Mouse (Mus musculus) forebrain, embryonic 16.5 days (tissue): ENCODE results near the gene Ppp1r3e. TPM values are rescaled to one million over a fixed set of nuclear protein-coding genes. Genes with fewer than 3 reads are reported as not detected.
A peak's percentile ranks its signal among the peaks of the same experiment; 100 is the strongest.

ENCODE experiments used
- ATAC-seq: fragments of 200-750 bp; cut with Nextera tagmentation; 2 replicates; pipeline ENCODE4 v1.8.0; 2017; ENCODE audit warnings: mild to moderate bottlenecking, moderate library complexity
- H3K27ac ChIP-seq: fragments of 300-500 bp; sonication (generic); 2 replicates; pipeline ENCODE4 v1.5.1; 2014; ENCODE audit warnings: low read length, control low read depth
- H3K27me3 ChIP-seq: fragments of 300-500 bp; sonication (generic); replicated peaks from 2 replicates; pipeline ENCODE4 v1.6.1; 2014; ENCODE audit warnings: low read length; ENCODE audit not compliant: control insufficient read depth, insufficient read depth
- H3K36me3 ChIP-seq: fragments of 300-500 bp; sonication (generic); 2 replicates; pipeline ENCODE4 v1.6.1; 2014; ENCODE audit not compliant: control insufficient read depth, insufficient read depth
- H3K4me1 ChIP-seq: fragments of 300-500 bp; sonication (generic); replicated peaks from 2 replicates; pipeline ENCODE4 v1.6.1; 2014; ENCODE audit warnings: low read length; ENCODE audit not compliant: control insufficient read depth, insufficient read depth
- H3K4me2 ChIP-seq: fragments of 300-500 bp; sonication (generic); 2 replicates; pipeline ENCODE4 v1.6.1; 2014; ENCODE audit warnings: mild to moderate bottlenecking, low read length, control low read depth
- H3K4me3 ChIP-seq: fragments of 300-500 bp; sonication (generic); replicated peaks from 2 replicates; pipeline ENCODE4 v1.5.1; 2014; ENCODE audit warnings: mild to moderate bottlenecking, low read length, control low read depth
- H3K9ac ChIP-seq: fragments of 300-500 bp; sonication (generic); replicated peaks from 2 replicates; pipeline ENCODE4 v1.6.1; 2014; ENCODE audit warnings: low read depth, low read length, control low read depth
- H3K9me3 ChIP-seq: fragments of 300-500 bp; sonication (generic); 2 replicates; pipeline ENCODE4 v1.6.1; 2016; ENCODE audit warnings: low read length; ENCODE audit not compliant: control insufficient read depth
- WGBS: fragments of 180-500 bp; shearing (Covaris S2); extraction: QIAGEN DNeasy Blood & Tissue Kit; methylation state at CpG from one replicate; pipeline ENCODE4 v1.1.7; 2014; 5-methylcytosine and 5-hydroxymethylcytosine counted together
- polyA plus RNA-seq: library from polyadenylated mRNA; unstranded; fragments of >200 nt; fragmentation: Nextera tagmentation; extraction: Ambion mirVana; gene quantifications from 2 replicates; pipeline ENCODE4 v1.2.1, GENCODE M21; 2015

The Ppp1r3e gene
- polyA plus RNA-seq, 1 experiment from 2014 or later = 2.6 TPM

DNA sequence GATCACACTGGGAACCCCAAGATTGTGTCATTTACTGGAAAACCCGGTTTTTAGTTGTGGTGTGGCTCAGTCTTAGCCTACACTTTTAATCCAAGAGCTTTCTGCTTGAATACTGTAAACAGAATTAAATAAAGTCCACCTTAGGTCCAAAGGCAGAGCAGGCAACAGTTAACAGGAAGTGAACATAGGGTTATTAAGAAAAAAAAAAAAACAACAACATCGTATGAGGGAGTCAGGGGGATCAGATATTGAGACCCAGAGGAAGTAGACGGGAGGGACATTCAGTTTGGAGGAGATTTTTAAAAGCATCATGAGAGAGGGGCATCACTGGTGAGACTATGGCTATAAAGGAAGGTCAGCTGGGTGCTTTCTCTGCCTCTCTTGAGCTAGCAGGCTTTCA is 11.1 kb downstream of the Ppp1r3e start:
- Histone ChIP-seq H3K27ac (no peak overlapping the region), H3K27me3 (no peaks in the 10 kb centered on the region), H3K9me3 (no peaks in the 10 kb centered on the region), H3K36me3 (no peaks in the 10 kb centered on the region), H3K9ac (no peak overlapping the region), H3K4me1 (peaks cover 8% of the 10 kb centered on the region), H3K4me3 (no peak overlapping the region), H3K4me2 (no peak overlapping the region)
- ATAC-seq = no peak
- WGBS = 55% methylated on average over 3 of the region's 3 CpGs

DNA sequence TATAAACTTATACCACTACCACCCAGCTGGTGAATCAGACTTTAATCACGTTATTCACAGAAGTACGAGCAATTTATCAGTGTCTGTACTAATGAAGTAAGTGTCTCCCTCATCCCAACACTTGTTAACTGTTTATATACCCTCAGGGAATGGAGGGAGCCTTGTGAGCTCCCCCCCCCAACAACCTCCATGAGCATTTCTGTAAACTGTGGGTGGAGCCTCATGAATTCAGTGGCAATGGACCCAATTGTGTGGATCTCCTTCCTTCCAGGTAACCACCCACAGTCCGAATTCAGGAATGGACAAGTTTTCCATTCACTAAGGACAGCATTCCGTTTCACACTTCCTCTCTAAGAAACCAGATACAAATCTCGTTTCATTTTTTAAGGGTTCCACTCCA is 11.7 kb downstream of the Ppp1r3e start:
- Histone ChIP-seq H3K4me2 (no peak overlapping the region), H3K27ac (no peak overlapping the region), H3K4me3 (no peak overlapping the region), H3K27me3 (no peaks in the 10 kb centered on the region), H3K9me3 (no peaks in the 10 kb centered on the region), H3K4me1 (peaks cover 8% of the 10 kb centered on the region), H3K36me3 (no peaks in the 10 kb centered on the region), H3K9ac (no peak overlapping the region)
- ATAC-seq = no peak
- WGBS = 79% methylated on average over 5 of the region's 5 CpGs

DNA sequence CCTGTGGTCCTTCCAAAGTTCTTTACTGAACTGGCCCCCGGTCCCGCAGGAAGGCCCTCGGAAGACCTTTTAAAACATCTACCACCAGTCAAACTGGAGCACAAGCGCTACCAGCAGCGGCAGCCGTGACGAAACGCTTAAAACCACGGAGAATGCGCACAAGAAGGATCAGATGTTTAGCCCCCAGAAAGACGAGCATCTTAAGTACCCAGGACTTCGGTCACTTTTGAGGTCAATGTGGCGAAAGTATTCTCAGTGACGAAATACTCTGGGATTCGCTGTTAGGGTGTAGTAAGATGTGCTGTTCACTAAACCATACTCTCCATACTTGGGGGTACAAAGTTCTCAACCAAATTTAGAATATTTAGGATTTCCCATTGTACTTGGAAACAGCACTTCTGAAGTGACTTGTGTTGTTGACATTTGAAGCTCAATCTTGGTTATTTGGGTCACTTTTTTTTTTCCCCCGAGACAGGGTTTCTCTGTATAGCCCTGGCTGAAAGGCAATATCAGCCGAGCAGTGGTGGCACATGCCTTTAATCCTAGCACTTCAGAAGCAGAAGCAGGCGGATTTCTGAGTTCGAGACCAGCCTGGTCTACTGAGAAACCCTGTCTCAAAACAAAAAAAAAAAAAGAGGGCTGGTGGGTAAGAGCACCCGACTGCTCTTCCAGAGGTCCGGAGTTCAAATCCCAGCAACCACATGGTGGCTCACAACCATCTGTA is 12.9 kb downstream of the Ppp1r3e start:
- peak overlapping the region; percentile 98 for H3K9ac ChIP-seq
- peak overlapping the region; percentile 92 for H3K4me2 ChIP-seq
- H3K9me3 ChIP-seq = no peaks in the 10 kb centered on the region
- H3K4me1 ChIP-seq = peaks cover 8% of the 10 kb centered on the region
- H3K27me3 ChIP-seq = no peaks in the 10 kb centered on the region
- peak overlapping the region; percentile 67 for H3K27ac ChIP-seq
- WGBS = 15% methylated on average over 21 of the region's 21 CpGs
- H3K4me3 ChIP-seq = peak overlapping the region; percentile 99
- H3K36me3 ChIP-seq = no peaks in the 10 kb centered on the region
- ATAC-seq = peak; percentile 32

DNA sequence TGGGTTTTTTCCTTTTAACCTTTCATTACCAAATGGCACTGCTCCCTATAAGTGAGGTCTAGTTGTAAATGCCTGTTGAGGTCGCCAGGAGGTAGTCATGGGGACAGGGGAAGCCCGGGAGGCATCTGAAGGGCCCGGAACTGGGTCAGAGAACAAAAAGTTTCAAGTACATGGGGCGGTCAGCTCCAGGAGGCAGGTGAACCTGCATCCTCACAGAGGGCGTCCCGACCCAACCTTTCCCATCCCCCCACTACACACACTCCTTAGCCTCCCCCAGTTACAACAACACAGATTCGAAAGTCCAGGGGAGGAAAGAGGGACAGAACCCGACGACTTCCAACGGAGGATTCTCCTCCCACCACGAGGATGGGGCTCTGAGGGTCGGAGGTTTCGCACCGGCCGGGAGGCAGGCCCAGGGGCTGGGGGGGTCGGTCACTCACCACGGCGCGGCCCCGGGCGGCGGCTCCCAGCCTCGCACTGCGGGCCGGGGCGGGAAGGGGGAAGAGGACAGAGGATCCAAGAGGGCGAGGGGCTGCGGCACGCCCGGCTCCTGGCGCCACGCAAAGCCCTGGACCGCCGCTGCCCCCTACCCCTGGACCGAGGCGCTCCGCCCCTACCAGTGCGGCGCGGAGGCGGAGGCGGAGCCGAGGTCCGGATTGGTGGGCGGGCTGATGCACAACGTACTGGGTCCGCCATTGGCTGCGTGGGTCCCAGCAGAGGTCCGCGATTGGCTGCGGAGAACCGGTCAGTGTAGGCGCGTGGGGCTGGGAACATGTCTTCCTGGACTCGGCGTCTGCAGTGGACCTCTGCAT is 13.6 kb downstream of the Ppp1r3e start:
- Histone ChIP-seq H3K9ac (peak overlapping the region; percentile 98), H3K4me1 (peaks cover 8% of the 10 kb centered on the region), H3K36me3 (no peaks in the 10 kb centered on the region), H3K4me3 (peak overlapping the region; percentile 99), H3K4me2 (peak overlapping the region; percentile 92), H3K27ac (peak overlapping the region; percentile 67), H3K27me3 (no peaks in the 10 kb centered on the region), H3K9me3 (no peaks in the 10 kb centered on the region)
- peak; percentile 100 for ATAC-seq
- WGBS = under 1% methylated on average over 47 of the region's 56 CpGs

DNA sequence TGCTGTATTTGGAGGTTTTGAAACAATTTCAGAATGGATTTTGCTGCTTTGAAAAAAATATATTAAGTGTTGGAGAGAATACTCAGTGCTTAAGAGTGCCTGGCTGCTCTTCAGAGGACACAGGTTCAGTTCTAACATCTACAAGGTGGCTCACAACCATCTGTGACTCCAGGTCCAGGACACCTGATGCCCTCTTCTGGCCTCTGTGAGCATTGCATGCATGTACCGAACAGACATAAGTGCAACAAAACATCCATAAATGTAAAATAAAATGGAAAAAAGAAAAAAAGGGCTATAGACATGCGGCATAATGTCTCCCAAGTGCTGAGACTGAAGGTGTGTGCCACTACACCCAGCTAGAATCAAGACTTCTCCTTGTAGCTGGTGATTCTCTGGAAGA is 16.8 kb downstream of the Ppp1r3e start:
- Histone ChIP-seq H3K27ac (no peak overlapping the region), H3K9me3 (no peaks in the 10 kb centered on the region), H3K4me2 (no peak overlapping the region), H3K27me3 (no peaks in the 10 kb centered on the region), H3K9ac (no peak overlapping the region), H3K4me1 (peaks cover 8% of the 10 kb centered on the region), H3K4me3 (no peak overlapping the region), H3K36me3 (no peaks in the 10 kb centered on the region; the same call in 1 of the 2 replicates)
- no peak for ATAC-seq
- WGBS = 41% methylated on average over 2 of the region's 2 CpGs

DNA sequence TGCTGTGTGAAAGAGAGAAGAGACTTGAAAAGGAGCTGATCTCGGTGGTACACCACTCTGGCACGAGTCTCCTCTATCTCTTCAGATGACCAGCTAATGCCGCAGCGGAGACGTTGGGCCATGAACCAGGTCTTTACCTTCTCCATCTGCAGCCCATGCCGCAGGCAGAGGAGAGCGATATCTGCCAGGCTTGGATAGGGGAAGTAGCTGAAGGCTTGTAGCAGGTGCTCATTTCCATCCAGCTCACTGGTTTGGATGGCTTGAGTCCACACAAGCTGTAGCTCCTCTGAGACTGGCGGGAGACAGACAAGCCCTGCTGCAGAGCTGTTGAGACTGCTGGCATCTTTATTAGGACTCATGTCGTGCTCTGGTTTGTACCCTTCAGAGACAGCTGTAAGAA is 19.5 kb downstream of the Ppp1r3e start:
- no peaks in the 10 kb centered on the region; the same call in 1 of the 2 replicates for H3K36me3 ChIP-seq
- no peak overlapping the region for H3K4me3 ChIP-seq
- no peak overlapping the region for H3K27ac ChIP-seq
- no peaks in the 10 kb centered on the region for H3K27me3 ChIP-seq
- H3K4me1 ChIP-seq = no peaks in the 10 kb centered on the region
- ATAC-seq = no peak
- WGBS = 90% methylated on average over 9 of the region's 9 CpGs
- no peaks in the 10 kb centered on the region for H3K9me3 ChIP-seq
- H3K9ac ChIP-seq = no peak overlapping the region
- H3K4me2 ChIP-seq = no peak overlapping the region

DNA sequence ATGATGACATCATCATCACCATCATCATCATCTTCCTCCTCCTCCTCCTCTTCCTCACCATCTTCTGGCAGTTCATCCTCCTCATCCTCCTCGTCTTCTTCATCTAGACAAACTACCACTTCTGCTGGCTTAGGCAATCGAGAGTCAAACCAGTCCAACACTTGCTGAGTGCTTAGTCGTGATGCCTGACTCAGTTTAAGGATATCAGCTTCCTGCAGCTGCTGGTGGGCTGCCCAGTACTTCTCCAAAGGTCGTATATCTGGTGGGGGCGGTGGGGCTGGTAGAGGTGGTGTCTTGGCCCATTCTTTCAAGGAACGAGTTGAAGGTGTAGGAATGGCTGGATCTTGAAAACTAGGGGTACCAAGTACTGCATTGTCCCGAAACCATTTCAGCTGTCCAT is 20.6 kb downstream of the Ppp1r3e start:
- Histone ChIP-seq H3K36me3 (no peaks in the 10 kb centered on the region; the same call in 1 of the 2 replicates), H3K4me3 (no peak overlapping the region), H3K27me3 (no peaks in the 10 kb centered on the region), H3K9ac (no peak overlapping the region), H3K4me2 (no peak overlapping the region), H3K9me3 (no peaks in the 10 kb centered on the region), H3K4me1 (no peaks in the 10 kb centered on the region), H3K27ac (no peak overlapping the region)
- ATAC-seq = no peak
- 95% methylated on average over 7 of the region's 7 CpGs for WGBS

DNA sequence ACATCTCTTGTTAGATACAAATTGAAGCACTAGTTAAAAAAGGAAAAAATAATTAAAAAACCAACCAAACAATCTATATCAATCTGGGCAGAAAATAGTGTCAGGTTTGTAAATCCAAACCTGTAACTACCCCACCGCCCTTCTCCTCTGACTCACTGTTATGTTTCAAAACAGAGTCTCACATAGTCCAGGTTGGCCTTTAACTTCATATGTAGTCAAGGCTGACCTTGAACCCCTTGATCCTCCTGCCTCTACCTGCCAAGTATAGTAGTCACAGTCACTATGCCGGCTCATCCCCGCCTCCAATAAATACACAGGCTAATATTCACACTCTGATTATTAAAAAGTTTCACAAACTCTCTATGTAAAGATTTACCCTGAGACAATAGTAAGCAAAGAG is 21.6 kb downstream of the Ppp1r3e start:
- WGBS = 99% methylated on average over 3 of the region's 3 CpGs
- Histone ChIP-seq H3K27me3 (no peaks in the 10 kb centered on the region), H3K27ac (no peak overlapping the region), H3K36me3 (no peaks in the 10 kb centered on the region; the same call in 1 of the 2 replicates), H3K4me1 (no peaks in the 10 kb centered on the region), H3K4me2 (no peak overlapping the region), H3K9ac (no peak overlapping the region), H3K4me3 (no peak overlapping the region), H3K9me3 (no peaks in the 10 kb centered on the region)
- ATAC-seq = no peak

DNA sequence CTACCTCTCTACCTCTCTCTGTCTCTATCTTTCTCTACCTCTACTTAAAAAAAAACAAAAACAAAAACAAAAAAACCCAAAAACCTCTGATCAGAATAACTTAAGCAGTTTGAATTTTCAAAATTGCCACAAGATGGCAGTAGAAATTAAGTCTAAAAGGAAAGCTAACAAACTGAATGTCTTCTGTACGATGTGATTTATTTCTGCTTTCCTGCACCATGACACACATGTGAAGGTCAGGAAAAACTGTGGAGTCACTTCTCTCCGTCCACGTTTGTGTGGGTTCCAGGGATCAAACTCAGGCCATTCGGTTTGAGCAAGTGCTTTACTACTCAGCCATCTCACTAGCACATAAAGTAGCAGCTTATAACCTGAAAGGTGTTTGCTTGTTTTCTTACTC is 33.9 kb downstream of the Ppp1r3e start:
- no peak overlapping the region for H3K4me3 ChIP-seq
- H3K9me3 ChIP-seq = no peaks in the 10 kb centered on the region
- no peaks in the 10 kb centered on the region for H3K4me1 ChIP-seq
- ATAC-seq = no peak
- H3K27me3 ChIP-seq = no peaks in the 10 kb centered on the region
- H3K9ac ChIP-seq = no peak overlapping the region
- no peaks in the 10 kb centered on the region for H3K36me3 ChIP-seq
- 5% methylated on average over 4 of the region's 4 CpGs for WGBS
- no peak overlapping the region for H3K27ac ChIP-seq
- no peak overlapping the region for H3K4me2 ChIP-seq
